Mouse (Mus musculus): Measurements from ENCODE around the gene Narf. TPM values are rescaled to one million over a fixed set of nuclear protein-coding genes. Genes with fewer than 3 reads are reported as not detected.
A peak's percentile ranks its signal among the peaks of the same experiment; 100 is the strongest.

Narf gene
- 36.8 and 42.0 TPM in 2 replicates for polyA plus RNA-seq (2012; rRNA removed)

DNA sequence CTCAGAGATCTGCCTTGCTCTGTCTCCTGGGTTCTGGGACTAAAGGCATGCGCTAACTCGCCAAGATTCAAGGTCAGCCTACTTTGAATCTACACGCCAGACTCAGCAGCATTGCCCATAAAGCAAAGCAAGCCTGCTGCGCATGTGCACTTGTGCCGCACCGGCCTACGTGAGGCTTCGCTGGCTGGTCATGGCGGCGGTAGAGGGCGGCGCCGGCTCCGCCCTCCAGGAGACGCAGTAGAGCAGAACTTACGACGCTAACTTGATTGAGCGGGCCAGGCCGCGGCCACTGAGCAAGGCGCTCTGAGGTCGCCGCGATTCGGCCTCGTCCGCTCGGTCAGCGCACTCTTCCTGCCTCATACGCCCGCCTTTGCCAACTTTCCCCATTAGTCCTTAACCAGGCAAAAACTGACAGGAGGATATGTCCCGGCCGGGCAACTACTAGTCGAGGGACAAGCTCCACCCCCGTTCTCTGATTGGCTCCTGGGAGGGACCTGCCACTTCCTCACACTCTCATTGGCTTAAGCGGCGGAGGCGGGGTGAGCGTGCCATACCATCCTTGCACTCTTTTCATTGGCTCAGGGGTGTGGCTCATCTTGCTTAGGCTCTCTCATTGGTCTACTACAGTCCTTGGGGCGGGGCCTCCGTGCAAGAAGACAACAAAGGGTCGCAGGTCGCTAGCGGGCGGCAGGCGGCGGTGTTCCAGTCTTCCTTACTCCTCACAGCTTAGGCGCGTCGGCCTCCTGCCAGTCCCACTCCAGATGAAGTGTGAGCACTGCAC lies at the start of gene Narf:
Gene Narf, plus strand, starts transcription at position 690 of the 781 bp plus-strand sequence.
- peaks cover 9% of the 10 kb centered on the region; the same call in 1 of the 2 replicates for H3K4me1 ChIP-seq (ENCODE audit: control insufficient read depth, insufficient read depth, insufficient read length)
- WGBS: under 1% methylated on average over 50 of the region's 50 CpGs
- peaks cover 6% of the 10 kb centered on the region for H3K36me3 ChIP-seq (ENCODE audit: control insufficient read depth, insufficient read depth, low read length)

DNA sequence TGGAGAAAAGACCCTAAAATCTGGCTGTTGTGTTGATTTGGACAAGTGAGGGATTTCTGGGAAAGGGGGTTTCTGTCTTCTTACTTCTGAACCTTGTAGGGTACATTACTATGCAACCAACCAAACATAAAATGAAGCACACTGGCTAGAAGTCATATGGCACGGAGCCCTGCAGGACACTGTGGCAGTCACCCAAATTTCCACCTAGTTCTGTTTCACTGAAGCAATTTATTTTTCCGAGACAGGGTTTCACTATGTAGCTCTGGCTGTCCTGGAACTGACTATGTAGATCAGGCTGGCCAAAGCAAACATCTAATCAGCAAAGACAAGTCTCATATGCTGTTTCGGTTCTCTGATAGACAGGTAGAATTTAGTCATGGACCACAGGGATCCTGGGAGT lies 47.4 kb upstream of the Narf start:
- TF ChIP-seq CTCF (IDR thresholded peaks at IDR 0.05; ENCODE audit: extremely low read depth, insufficient read depth, insufficient read length, insufficient replicate concordance) (no peak), POLR2A (IDR thresholded peaks at IDR 0.05; ENCODE audit: low read depth, low read length) (no peak)
- Histone ChIP-seq H3K27ac (ENCODE audit: insufficient read depth, low read length) (no peak overlapping the region), H3K27me3 (ENCODE audit: control insufficient read depth, insufficient read depth, low read length) (no peaks in the 10 kb centered on the region), H3K4me1 (ENCODE audit: control insufficient read depth, insufficient read depth, insufficient read length) (no peaks in the 10 kb centered on the region), H3K4me3 (ENCODE audit: extremely low read depth, insufficient read depth, insufficient read length) (no peak overlapping the region), H3K36me3 (ENCODE audit: control insufficient read depth, insufficient read depth, low read length) (no peaks in the 10 kb centered on the region; the same call in 1 of the 2 replicates)
- no peak for DNase-seq (ENCODE audit: low read depth in 1 of 2, low spot score in 2 of 2)
- WGBS: 92% methylated on average over 3 of the region's 3 CpGs

More for the DNA sequence above, at the start of gene Narf:
- Histone ChIP-seq H3K27me3 (ENCODE audit: control insufficient read depth, insufficient read depth, low read length) (no peaks in the 10 kb centered on the region), H3K27ac (ENCODE audit: insufficient read depth, low read length) (peak within 1 kb of the TSS; percentile 98), H3K4me3 (ENCODE audit: extremely low read depth, insufficient read depth, insufficient read length) (peak within 1 kb of the TSS; percentile 84)
- peak; percentile 49; the same call in 1 of the 2 replicates for TF ChIP-seq CTCF (IDR thresholded peaks at IDR 0.05; ENCODE audit: extremely low read depth, insufficient read depth, insufficient read length, insufficient replicate concordance)
- peak; percentile 81 for TF ChIP-seq POLR2A (IDR thresholded peaks at IDR 0.05; ENCODE audit: low read depth, low read length)
- DNase-seq (ENCODE audit: low read depth in 1 of 2, low spot score in 2 of 2): peak; percentile 98 to 99

DNA sequence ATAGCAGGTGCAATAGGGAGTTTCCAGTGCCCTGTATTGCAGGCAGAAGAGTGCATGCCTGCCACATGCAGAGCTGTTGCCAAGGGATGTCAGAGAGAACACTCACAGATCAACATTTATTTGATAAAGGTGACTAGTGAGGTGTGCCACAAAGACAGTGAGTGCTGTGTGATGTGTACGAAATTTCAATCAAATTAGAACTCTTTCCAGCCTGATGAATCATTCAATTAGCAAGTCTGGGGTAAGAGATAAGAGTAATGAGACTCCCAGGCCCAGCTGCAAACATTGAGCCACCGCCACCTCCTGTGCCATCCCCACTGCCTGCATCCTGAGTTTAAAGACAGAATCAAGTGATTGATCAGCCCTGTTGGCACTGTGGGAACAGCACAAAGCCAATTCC lies 44.3 kb upstream of the Narf start:
- no peaks in the 10 kb centered on the region for H3K4me1 ChIP-seq (ENCODE audit: control insufficient read depth, insufficient read depth, insufficient read length)
- TF ChIP-seq CTCF (IDR thresholded peaks at IDR 0.05; ENCODE audit: extremely low read depth, insufficient read depth, insufficient read length, insufficient replicate concordance) (no peak), POLR2A (IDR thresholded peaks at IDR 0.05; ENCODE audit: low read depth, low read length) (no peak)
- WGBS: 87% methylated on average over 2 of the region's 2 CpGs

DNA sequence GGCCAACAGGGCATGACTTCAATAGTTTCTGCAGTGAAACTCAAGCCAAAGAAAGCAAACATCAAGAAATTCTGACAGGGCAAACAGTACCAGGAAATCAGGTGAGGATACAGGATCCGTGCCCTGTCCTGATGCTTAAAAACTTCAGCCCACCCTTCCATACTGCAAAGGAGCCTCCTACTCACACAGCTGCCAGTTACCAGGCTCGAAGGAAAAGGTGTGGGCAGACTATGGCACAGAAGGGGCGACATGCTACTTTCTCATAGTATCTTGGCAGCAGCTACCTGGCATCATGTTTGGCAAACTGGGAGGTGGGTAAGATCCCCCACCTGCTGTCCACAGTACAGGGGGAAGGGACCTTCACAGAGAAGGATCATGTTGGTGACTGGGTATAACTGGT lies 43.6 kb upstream of the Narf start:
- Histone ChIP-seq H3K4me1 (ENCODE audit: control insufficient read depth, insufficient read depth, insufficient read length) (no peaks in the 10 kb centered on the region), H3K27me3 (ENCODE audit: control insufficient read depth, insufficient read depth, low read length) (no peaks in the 10 kb centered on the region), H3K4me3 (ENCODE audit: extremely low read depth, insufficient read depth, insufficient read length) (no peak overlapping the region), H3K36me3 (ENCODE audit: control insufficient read depth, insufficient read depth, low read length) (no peaks in the 10 kb centered on the region), H3K27ac (ENCODE audit: insufficient read depth, low read length) (no peak overlapping the region)
- DNase-seq (ENCODE audit: low read depth in 1 of 2, low spot score in 2 of 2): no peak
- no peak for TF ChIP-seq POLR2A (IDR thresholded peaks at IDR 0.05; ENCODE audit: low read depth, low read length)
- no peak for TF ChIP-seq CTCF (IDR thresholded peaks at IDR 0.05; ENCODE audit: extremely low read depth, insufficient read depth, insufficient read length, insufficient replicate concordance)
- 90% methylated on average over 3 of the region's 3 CpGs for WGBS

More for the DNA sequence above, 44.3 kb upstream of the Narf start:
- DNase-seq (ENCODE audit: low read depth in 1 of 2, low spot score in 2 of 2): no peak
- Histone ChIP-seq H3K27me3 (ENCODE audit: control insufficient read depth, insufficient read depth, low read length) (no peaks in the 10 kb centered on the region), H3K36me3 (ENCODE audit: control insufficient read depth, insufficient read depth, low read length) (no peaks in the 10 kb centered on the region), H3K27ac (ENCODE audit: insufficient read depth, low read length) (no peak overlapping the region), H3K4me3 (ENCODE audit: extremely low read depth, insufficient read depth, insufficient read length) (no peak overlapping the region)

GRCm38 (mm10) chr11:121198622-121199021 lies 38.4 kb upstream of the Narf start:
- 78% methylated on average over 2 of the region's 2 CpGs for WGBS
- no peak for TF ChIP-seq CTCF (IDR thresholded peaks at IDR 0.05; ENCODE audit: extremely low read depth, insufficient read depth, insufficient read length, insufficient replicate concordance)
- no peak for TF ChIP-seq POLR2A (IDR thresholded peaks at IDR 0.05; ENCODE audit: low read depth, low read length)
- Histone ChIP-seq H3K36me3 (ENCODE audit: control insufficient read depth, insufficient read depth, low read length) (no peaks in the 10 kb centered on the region), H3K4me1 (ENCODE audit: control insufficient read depth, insufficient read depth, insufficient read length) (peaks cover 1% of the 10 kb centered on the region; the same call in 1 of the 2 replicates), H3K27me3 (ENCODE audit: control insufficient read depth, insufficient read depth, low read length) (no peaks in the 10 kb centered on the region), H3K4me3 (ENCODE audit: extremely low read depth, insufficient read depth, insufficient read length) (no peak overlapping the region), H3K27ac (ENCODE audit: insufficient read depth, low read length) (no peak overlapping the region)
- no peak for DNase-seq (ENCODE audit: low read depth in 1 of 2, low spot score in 2 of 2)

- H3K4me1 ChIP-seq (ENCODE audit: control insufficient read depth, insufficient read depth, insufficient read length): peaks cover 6% of the 10 kb centered on the region; the same call in 1 of the 2 replicates
- no peak for TF ChIP-seq POLR2A (IDR thresholded peaks at IDR 0.05; ENCODE audit: low read depth, low read length)
- TF ChIP-seq CTCF (IDR thresholded peaks at IDR 0.05; ENCODE audit: extremely low read depth, insufficient read depth, insufficient read length, insufficient replicate concordance): no peak
- H3K27ac ChIP-seq (ENCODE audit: insufficient read depth, low read length): no peak overlapping the region
- no peaks in the 10 kb centered on the region for H3K27me3 ChIP-seq (ENCODE audit: control insufficient read depth, insufficient read depth, low read length)
- no peak overlapping the region for H3K4me3 ChIP-seq (ENCODE audit: extremely low read depth, insufficient read depth, insufficient read length)
- 86% methylated on average over 4 of the region's 4 CpGs for WGBS
- DNase-seq (ENCODE audit: low read depth in 1 of 2, low spot score in 2 of 2): no peak
- no peaks in the 10 kb centered on the region for H3K36me3 ChIP-seq (ENCODE audit: control insufficient read depth, insufficient read depth, low read length)
Observed at GRCm38 (mm10) chr11:121199851-121200250, 37.2 kb upstream of the Narf start.

- Histone ChIP-seq H3K36me3 (ENCODE audit: control insufficient read depth, insufficient read depth, low read length) (no peaks in the 10 kb centered on the region), H3K27ac (ENCODE audit: insufficient read depth, low read length) (no peak overlapping the region), H3K4me1 (ENCODE audit: control insufficient read depth, insufficient read depth, insufficient read length) (peaks cover 8% of the 10 kb centered on the region; the same call in 1 of the 2 replicates), H3K27me3 (ENCODE audit: control insufficient read depth, insufficient read depth, low read length) (no peaks in the 10 kb centered on the region), H3K4me3 (ENCODE audit: extremely low read depth, insufficient read depth, insufficient read length) (no peak overlapping the region)
- 85% methylated on average over 6 of the region's 6 CpGs for WGBS
- TF ChIP-seq CTCF (IDR thresholded peaks at IDR 0.05; ENCODE audit: extremely low read depth, insufficient read depth, insufficient read length, insufficient replicate concordance): no peak
- TF ChIP-seq POLR2A (IDR thresholded peaks at IDR 0.05; ENCODE audit: low read depth, low read length): no peak
- DNase-seq (ENCODE audit: low read depth in 1 of 2, low spot score in 2 of 2): no peak
Observed at GRCm38 (mm10) chr11:121200781-121201180, 36.3 kb upstream of the Narf start.

Data from spleen, adult 2 months (tissue).